Mouse (Mus musculus): ENCODE data around the gene Etv4. TPM values are rescaled to one million over a fixed set of nuclear protein-coding genes. Genes with fewer than 3 reads are reported as not detected.

Etv4 gene
- 0.19 TPM for polyA plus RNA-seq (2014; fragmentation: Illumina TruSeq; extraction: RNeasy Lipid Tissue Mini Kit (QIAGEN cat#74804); ENCODE audit: insufficient read depth, low read depth, low replicate concordance)

DNA sequence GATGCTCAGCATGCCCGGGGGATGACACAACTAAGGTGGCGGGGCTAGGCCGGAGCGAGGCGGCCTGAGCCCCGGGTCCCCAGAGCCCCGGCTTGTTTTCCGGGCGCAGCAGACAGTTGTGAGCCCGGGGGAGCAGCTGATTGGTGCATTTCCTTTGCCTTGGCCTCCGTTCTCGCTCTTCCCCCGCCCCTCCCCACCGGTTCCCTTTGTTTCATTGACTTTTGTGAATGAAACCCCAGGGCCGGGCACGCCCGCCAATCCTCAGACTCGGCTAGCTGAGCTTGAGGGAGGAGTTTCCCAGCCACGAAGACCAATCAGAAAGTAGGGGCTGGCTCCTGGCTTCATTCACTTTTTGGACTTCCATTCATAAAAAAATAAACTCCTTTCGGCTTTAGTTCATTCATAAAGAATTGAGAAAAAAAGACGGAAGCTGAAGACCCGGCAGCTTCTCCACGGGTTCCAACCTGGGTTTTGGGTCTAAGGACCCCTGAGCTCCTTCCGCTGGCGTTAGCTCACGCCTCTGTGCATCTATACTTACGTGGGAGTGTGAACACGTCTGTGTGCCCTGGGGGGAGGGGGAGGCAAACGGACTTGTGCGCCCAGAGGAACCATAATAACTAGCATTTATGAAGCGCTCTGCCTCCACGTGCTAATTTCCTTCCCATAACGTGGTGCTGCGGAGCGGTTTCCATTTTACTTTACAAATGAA is at the start of gene Etv4:
Etv4 (minus strand) TSS at position 229 of the 709 bp plus-strand sequence.

DNA sequence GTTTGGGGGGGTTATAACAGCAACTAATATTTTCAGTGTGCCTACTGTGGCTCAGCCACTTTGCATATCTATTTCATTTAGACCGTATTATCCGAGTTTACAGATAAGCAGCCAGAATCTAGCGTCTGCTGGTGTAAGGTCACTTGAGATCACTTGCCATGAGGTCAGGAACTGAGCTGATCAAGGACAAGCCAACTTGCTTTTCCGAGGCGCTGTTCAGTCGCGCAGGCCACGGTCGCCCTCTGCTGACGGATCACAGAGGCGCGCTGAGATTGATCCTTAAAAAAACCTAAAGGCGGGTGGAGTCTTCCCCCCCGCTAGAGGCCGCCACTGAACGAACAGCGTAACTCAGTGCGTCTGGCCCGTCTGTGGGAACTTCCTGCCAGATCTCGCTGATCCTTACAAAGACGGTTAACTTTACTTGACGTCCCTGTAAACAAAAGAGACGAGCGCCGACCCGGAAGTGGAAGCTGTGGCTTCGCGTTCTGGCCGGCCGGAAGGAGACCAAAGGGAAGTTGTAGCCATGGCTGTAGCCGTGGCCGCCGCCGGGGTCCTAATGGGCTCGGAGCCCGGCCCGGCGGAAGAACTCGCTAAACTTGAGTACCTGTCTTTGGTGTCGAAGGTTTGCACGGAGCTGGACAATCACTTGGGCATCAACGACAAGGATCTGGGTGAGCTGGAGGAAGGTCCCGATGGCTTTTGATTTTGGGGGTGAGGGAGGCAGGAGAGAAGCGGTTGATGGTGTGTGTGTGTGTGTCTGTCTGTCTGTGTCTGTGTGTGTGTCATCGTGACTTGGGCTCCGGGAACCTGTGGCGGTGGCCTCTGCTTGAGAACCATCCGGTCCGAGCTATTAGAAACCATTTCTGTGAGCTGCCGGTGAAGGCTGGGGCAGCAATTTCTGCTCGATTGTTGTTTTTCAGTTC is 52.4 kb downstream of the Etv4 start, which contains the start of gene Dhx8:
Dhx8 (plus strand) TSS at position 402 of the 923 bp plus-strand sequence.

Other genes starting within 250 kb of the Etv4 start
- gene Brca1, start 233.4 kb downstream of the Etv4 start, polyA plus RNA-seq (2014; fragmentation: Illumina TruSeq; extraction: RNeasy Lipid Tissue Mini Kit (QIAGEN cat#74804); ENCODE audit: insufficient read depth, low read depth, low replicate concordance), result 0.28 TPM
- gene Nbr1, start 233.2 kb downstream of the Etv4 start, polyA plus RNA-seq (2014; fragmentation: Illumina TruSeq; extraction: RNeasy Lipid Tissue Mini Kit (QIAGEN cat#74804); ENCODE audit: insufficient read depth, low read depth, low replicate concordance), result 33.6 TPM
- 12.7 TPM for gene Tmem106a, start 203.1 kb downstream of the Etv4 start, polyA plus RNA-seq (2014; fragmentation: Illumina TruSeq; extraction: RNeasy Lipid Tissue Mini Kit (QIAGEN cat#74804); ENCODE audit: insufficient read depth, low read depth, low replicate concordance)
- not detected for gene Gm11634, start 186.1 kb downstream of the Etv4 start, polyA plus RNA-seq (2014; fragmentation: Illumina TruSeq; extraction: RNeasy Lipid Tissue Mini Kit (QIAGEN cat#74804); ENCODE audit: insufficient read depth, low read depth, low replicate concordance)
- gene Rdm1, start 158.2 kb downstream of the Etv4 start, polyA plus RNA-seq (2014; fragmentation: Illumina TruSeq; extraction: RNeasy Lipid Tissue Mini Kit (QIAGEN cat#74804); ENCODE audit: insufficient read depth, low read depth, low replicate concordance), result 54.6 TPM
- 84.0 TPM for gene Arl4d, start 119.8 kb downstream of the Etv4 start, polyA plus RNA-seq (2014; fragmentation: Illumina TruSeq; extraction: RNeasy Lipid Tissue Mini Kit (QIAGEN cat#74804); ENCODE audit: insufficient read depth, low read depth, low replicate concordance)
- gene Dhx8, start 52.5 kb downstream of the Etv4 start, polyA plus RNA-seq (2014; fragmentation: Illumina TruSeq; extraction: RNeasy Lipid Tissue Mini Kit (QIAGEN cat#74804); ENCODE audit: insufficient read depth, low read depth, low replicate concordance), result 9.0 TPM
- 11.6 TPM for gene Meox1, start 109.0 kb upstream of the Etv4 start, polyA plus RNA-seq (2014; fragmentation: Illumina TruSeq; extraction: RNeasy Lipid Tissue Mini Kit (QIAGEN cat#74804); ENCODE audit: insufficient read depth, low read depth, low replicate concordance)
- 1.8 TPM for gene Sost, start 181.6 kb upstream of the Etv4 start, polyA plus RNA-seq (2014; fragmentation: Illumina TruSeq; extraction: RNeasy Lipid Tissue Mini Kit (QIAGEN cat#74804); ENCODE audit: insufficient read depth, low read depth, low replicate concordance)
- not detected for gene Cfap97d1, start 198.9 kb upstream of the Etv4 start, polyA plus RNA-seq (2014; fragmentation: Illumina TruSeq; extraction: RNeasy Lipid Tissue Mini Kit (QIAGEN cat#74804); ENCODE audit: insufficient read depth, low read depth, low replicate concordance)
- gene Dusp3, start 201.6 kb upstream of the Etv4 start, polyA plus RNA-seq (2014; fragmentation: Illumina TruSeq; extraction: RNeasy Lipid Tissue Mini Kit (QIAGEN cat#74804); ENCODE audit: insufficient read depth, low read depth, low replicate concordance), result 73.3 TPM
- 1.9 TPM for gene Mpp3, start 243.1 kb upstream of the Etv4 start, polyA plus RNA-seq (2014; fragmentation: Illumina TruSeq; extraction: RNeasy Lipid Tissue Mini Kit (QIAGEN cat#74804); ENCODE audit: insufficient read depth, low read depth, low replicate concordance)

All from lung, adult 10 weeks (tissue).